ENCODE assay signal across 8 mouse cellular contexts in genomic region chr10:38965857-38966256, GRCm38 (mm10). TPM values are rescaled to one million over a fixed set of nuclear protein-coding genes. Genes with fewer than 3 reads are reported as not detected.
A peak's percentile ranks its signal among the peaks of the same experiment; 100 is the strongest.
DNase-seq lines count a peak whose midpoint lies in the region; ATAC-seq and TF ChIP-seq lines count a peak whose summit lies in the region.

No protein-coding gene starts in this region.

- peak; percentile 41; the same call in 1 of the 2 replicates for ATAC-seq in kidney, embryonic 14.5 days (ENCODE audit: low FRiP score, low TSS enrichment)
- peak; percentile 62; the same call in 1 of the 2 replicates for ATAC-seq in kidney, embryonic 16.5 days (ENCODE audit: low FRiP score, low TSS enrichment)
- ATAC-seq in midbrain, embryonic 11.5 days (ENCODE audit: low FRiP score): peak; percentile 58

- TF ChIP-seq POLR2A in brain, embryonic 14.5 days (IDR thresholded peaks at IDR 0.05; ENCODE audit: borderline replicate concordance, extremely low read depth, insufficient read depth, insufficient read length, poor library complexity, severe bottlenecking): no peak
- no peak for TF ChIP-seq POLR2A in heart, adult 2 months (IDR thresholded peaks at IDR 0.05; ENCODE audit: insufficient read depth, low read depth, low read length)
- no peak for TF ChIP-seq POLR2A in thymus, adult 2 months (IDR thresholded peaks at IDR 0.05; ENCODE audit: control insufficient read depth, extremely low read depth, insufficient read depth, low read length, poor library complexity)

- H3K27me3 ChIP-seq in kidney, embryonic 14.5 days (ENCODE audit: control insufficient read depth, insufficient read depth, low read length): no peaks in the 10 kb centered on the region
- H3K27me3 ChIP-seq in heart, adult 2 months (ENCODE audit: control insufficient read depth, insufficient read depth, low read length): no peaks in the 10 kb centered on the region
- no peaks in the 10 kb centered on the region for H3K27me3 ChIP-seq in kidney, embryonic 16.5 days (ENCODE audit: insufficient read depth, low read length)
- no peaks in the 10 kb centered on the region for H3K27me3 ChIP-seq in midbrain, embryonic 11.5 days (ENCODE audit: control insufficient read depth, insufficient read depth, low read length)
- H3K27me3 ChIP-seq in thymus, adult 2 months (ENCODE audit: control insufficient read depth, insufficient read depth, low read length): no peaks in the 10 kb centered on the region; the same call in 1 of the 2 replicates

- WGBS in kidney, embryonic 14.5 days: under 1% methylated on average over 13 of the region's 14 CpGs
- 1% methylated on average over 14 of the region's 14 CpGs for WGBS in heart, adult 2 months
- WGBS in kidney, embryonic 16.5 days: under 1% methylated on average over 14 of the region's 14 CpGs
- 3% methylated on average over 14 of the region's 14 CpGs for WGBS in midbrain, embryonic 11.5 days
- WGBS in thymus, adult 2 months: 2% methylated on average over 14 of the region's 14 CpGs

- H3K79me2 ChIP-seq in heart, adult 2 months (replicated peaks; ENCODE audit: control insufficient read depth, insufficient read depth, low read length): peaks cover 10% of the 10 kb centered on the region

- H3K9me3 ChIP-seq in kidney, embryonic 14.5 days (ENCODE audit: control insufficient read depth, low read length): no peaks in the 10 kb centered on the region
- no peaks in the 10 kb centered on the region for H3K9me3 ChIP-seq in kidney, embryonic 16.5 days (ENCODE audit: low read length)
- no peaks in the 10 kb centered on the region for H3K9me3 ChIP-seq in midbrain, embryonic 11.5 days (ENCODE audit: control insufficient read depth, low read length)

- no peak for TF ChIP-seq CTCF in brain, embryonic 14.5 days (IDR thresholded peaks at IDR 0.05; ENCODE audit: borderline replicate concordance, extremely low read depth, insufficient read depth, insufficient read length)
- TF ChIP-seq CTCF in heart, adult 2 months (IDR thresholded peaks at IDR 0.05): peak; percentile 41; the same call in 1 of the 2 replicates
- no peak for TF ChIP-seq CTCF in thymus, adult 2 months (IDR thresholded peaks at IDR 0.05; ENCODE audit: borderline replicate concordance, control insufficient read depth, extremely low read depth, insufficient read depth, low read length, poor library complexity)

- peak overlapping the region; percentile 67 for H3K27ac ChIP-seq in kidney, embryonic 14.5 days (ENCODE audit: low read depth, low read length)
- H3K27ac ChIP-seq in heart, adult 2 months: peak overlapping the region; percentile 96
- peak overlapping the region; percentile 54 for H3K27ac ChIP-seq in kidney, embryonic 16.5 days (ENCODE audit: low read length)
- no peak overlapping the region for H3K27ac ChIP-seq in midbrain, embryonic 11.5 days (ENCODE audit: low read depth, low read length)
- no peak overlapping the region for H3K27ac ChIP-seq in thymus, adult 2 months (ENCODE audit: control insufficient read depth, insufficient read depth, low read length)

- intact Hi-C loops in heart, adult 2 months (cut with DNase I): loop anchor here (1.0 to 5.0 kb wide), 3 partner anchors 41 to 84 kb away; no protein-coding TSS in a partner anchor

- peaks cover 13% of the 10 kb centered on the region for H3K4me1 ChIP-seq in kidney, embryonic 14.5 days (ENCODE audit: control insufficient read depth, insufficient read depth, low read length)
- peaks cover 21% of the 10 kb centered on the region for H3K4me1 ChIP-seq in heart, adult 2 months (ENCODE audit: control insufficient read depth, insufficient read depth, low read length)
- peaks cover 22% of the 10 kb centered on the region for H3K4me1 ChIP-seq in kidney, embryonic 16.5 days (ENCODE audit: insufficient read depth, low read length)
- peaks cover 6% of the 10 kb centered on the region; the same call in 1 of the 2 replicates for H3K4me1 ChIP-seq in midbrain, embryonic 11.5 days (ENCODE audit: control insufficient read depth, insufficient read depth, low read length)
- peaks cover 8% of the 10 kb centered on the region for H3K4me1 ChIP-seq in thymus, adult 2 months (replicated peaks; ENCODE audit: control insufficient read depth, insufficient read depth, low read length)

- no peak for DNase-seq in kidney, adult 9 months
- peak; percentile 34 for DNase-seq in brain, embryonic 14.5 days (ENCODE audit: low read depth)
- DNase-seq in heart, adult 2 months: peak; percentile 58 to 73
- peak; percentile 93 for DNase-seq in midbrain, embryonic 11.5 days (ENCODE audit: low spot score, missing footprints)
- peak; percentile 29 for DNase-seq in thymus, adult 2 months
- no peak for DNase-seq in urinary bladder, adult 18-20 months (ENCODE audit: low spot score in 2 of 2)

- H3K4me3 ChIP-seq in kidney, embryonic 14.5 days (ENCODE audit: low read length): peak overlapping the region; percentile 63
- peak overlapping the region; percentile 72 for H3K4me3 ChIP-seq in heart, adult 2 months
- peak overlapping the region; percentile 56 for H3K4me3 ChIP-seq in kidney, embryonic 16.5 days (ENCODE audit: low read length)
- peak overlapping the region; percentile 31 for H3K4me3 ChIP-seq in midbrain, embryonic 11.5 days (ENCODE audit: low read depth, low read length)
- H3K4me3 ChIP-seq in thymus, adult 2 months (ENCODE audit: control insufficient read depth, insufficient read depth, low read length): no peak overlapping the region

- H3K36me3 ChIP-seq in kidney, embryonic 14.5 days (ENCODE audit: control insufficient read depth, insufficient read depth, low read length): no peaks in the 10 kb centered on the region
- peaks cover 28% of the 10 kb centered on the region for H3K36me3 ChIP-seq in heart, adult 2 months (ENCODE audit: control insufficient read depth, insufficient read depth, low read length)
- no peaks in the 10 kb centered on the region for H3K36me3 ChIP-seq in kidney, embryonic 16.5 days (ENCODE audit: insufficient read depth, low read length)
- H3K36me3 ChIP-seq in midbrain, embryonic 11.5 days (ENCODE audit: control insufficient read depth, insufficient read depth, low read length): no peaks in the 10 kb centered on the region
- no peaks in the 10 kb centered on the region for H3K36me3 ChIP-seq in thymus, adult 2 months (ENCODE audit: control insufficient read depth, insufficient read depth, low read length)

- H3K9ac ChIP-seq in kidney, embryonic 14.5 days (ENCODE audit: low read depth, low read length): peak overlapping the region; percentile 67
- H3K9ac ChIP-seq in heart, adult 2 months (ENCODE audit: low read depth, low read length): peak overlapping the region; percentile 100
- peak overlapping the region; percentile 63 for H3K9ac ChIP-seq in kidney, embryonic 16.5 days (replicated peaks; ENCODE audit: low read length)
- H3K9ac ChIP-seq in midbrain, embryonic 11.5 days (ENCODE audit: low read length): peak overlapping the region; percentile 53

- no peak for TF ChIP-seq EP300 in heart, adult 2 months (IDR thresholded peaks at IDR 0.05; ENCODE audit: insufficient read depth, low read depth, low read length)

- H3K4me2 ChIP-seq in kidney, embryonic 14.5 days (replicated peaks; ENCODE audit: low read depth, low read length): peak overlapping the region; percentile 77
- H3K4me2 ChIP-seq in kidney, embryonic 16.5 days (replicated peaks; ENCODE audit: low read depth, low read length): peak overlapping the region; percentile 72
- peak overlapping the region; percentile 54 for H3K4me2 ChIP-seq in midbrain, embryonic 11.5 days

RNA-seq across cellular contexts. Expression of gene Lama4, which starts 0.5 kb away (rescaled TPM):
- 40.9 and 71.5 TPM in 2 replicates for polyA plus RNA-seq in kidney, embryonic 14.5 days (2014; fragmentation: Nextera tagmentation; extraction: Ambion mirVana)
- polyA plus RNA-seq in brain, embryonic 14.5 days (2012; rRNA removed): 13.9 and 20.4 TPM in 2 replicates
- total RNA-seq in heart, adult 2 months (2021): 10 to 100 TPM; 51.8 to 55.4 TPM
- 40.7 and 52.7 TPM in 2 replicates for polyA plus RNA-seq in heart, adult 2 months (2012; rRNA removed)
- 72.3 and 78.7 TPM in 2 replicates for polyA plus RNA-seq in kidney, embryonic 16.5 days (2015; fragmentation: Nextera tagmentation; extraction: Ambion mirVana)
- 14.8 and 17.1 TPM in 2 replicates for polyA plus RNA-seq in midbrain, embryonic 11.5 days (2014; fragmentation: Nextera tagmentation; extraction: Ambion mirVana)
- 5.6 and 6.6 TPM in 2 replicates for polyA plus RNA-seq in thymus, adult 2 months (2012; rRNA removed)

Comparison
In these comparisons a context has a peak if more than half of its experiments do, and no peak if none do; other contexts are left out.
1. H3K27ac ChIP-seq: peak in kidney, embryonic 14.5 days (single experiment), heart, adult 2 months (single experiment) and kidney, embryonic 16.5 days (single experiment); none in midbrain, embryonic 11.5 days (single experiment) and thymus, adult 2 months (single experiment).
2. DNase-seq: peak in brain, embryonic 14.5 days (single experiment), heart, adult 2 months (2 of 2), midbrain, embryonic 11.5 days (single experiment) and thymus, adult 2 months (single experiment); none in kidney, adult 9 months (single experiment) and urinary bladder, adult 18-20 months (0 of 2).
3. Peak in every context shown above with its lines, with median percentiles within 50 percentile points of each other: ATAC-seq, H3K4me2 ChIP-seq and H3K9ac ChIP-seq.